9 mouse cellular contexts compared by ENCODE assay signal in the genomic region with DNA sequence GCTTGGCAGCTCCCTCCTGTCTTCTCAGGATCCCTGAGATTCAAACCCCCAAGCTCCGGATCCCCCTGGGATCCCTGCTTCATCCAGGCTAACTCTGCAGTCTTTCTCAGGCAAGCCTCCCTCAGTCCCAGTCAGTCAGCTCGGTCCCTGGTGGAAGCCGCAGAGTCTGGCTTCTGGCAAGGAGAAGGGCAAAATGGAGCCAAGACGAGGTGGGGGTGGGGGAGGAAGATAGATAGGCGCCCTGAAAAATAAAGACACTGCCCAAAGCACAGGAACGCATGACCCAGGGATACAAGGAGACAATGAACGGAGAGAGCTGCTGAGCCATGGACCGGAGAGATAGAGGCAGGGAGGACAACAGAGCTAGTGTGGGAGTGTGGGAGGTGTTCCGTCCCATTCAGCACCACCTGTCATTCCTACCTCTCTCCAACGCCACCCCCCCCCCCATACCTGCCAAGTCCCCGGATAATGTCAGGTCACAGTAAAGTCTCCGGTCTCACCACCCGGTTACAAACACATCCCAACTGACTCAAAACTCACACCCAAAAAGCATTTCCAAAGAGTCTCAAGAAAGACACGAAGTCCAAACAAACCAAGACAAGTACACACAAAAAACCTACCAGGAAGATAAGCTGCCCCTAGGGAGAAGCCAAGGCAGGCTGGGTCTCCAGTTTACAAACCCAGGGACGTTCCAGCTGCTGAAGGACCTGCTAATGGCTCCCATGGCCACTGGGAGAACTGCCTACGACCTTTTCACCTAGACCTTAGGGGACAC. TPM values are rescaled to one million over a fixed set of nuclear protein-coding genes. Genes with fewer than 3 reads are reported as not detected.
DNase-seq lines count a peak whose midpoint lies in the region; ATAC-seq and TF ChIP-seq lines count a peak whose summit lies in the region.
"Had no signal": no experiment of that assay in that cellular context is flagged by ENCODE, and none has a peak within 500 bp of the region (broad histone marks: within the 10 kb centered on the region; RNA-seq: fewer than 3 reads in every experiment).

No protein-coding gene starts in this region.

- peak overlapping the region; percentile 82 for H3K4me2 ChIP-seq in heart, embryonic 16.5 days (ENCODE audit: low read depth, low read length)
- H3K4me2 ChIP-seq in limb, embryonic 14.5 days (replicated peaks; ENCODE audit: low read depth, low read length, severe bottlenecking), result peak overlapping the region; percentile 83

- peak overlapping the region; percentile 84 for H3K4me3 ChIP-seq in layer of hippocampus, adult 2 months
- H3K4me3 ChIP-seq in heart, embryonic 16.5 days (ENCODE audit: low read length), result peak overlapping the region; percentile 87
- H3K4me3 ChIP-seq in limb, embryonic 14.5 days (replicated peaks; ENCODE audit: low read length), result peak overlapping the region; percentile 68

- H3K4me1 ChIP-seq in heart, embryonic 16.5 days (ENCODE audit: control insufficient read depth, insufficient read depth, low read length), result peaks cover 66% of the 10 kb centered on the region
- H3K4me1 ChIP-seq in limb, embryonic 14.5 days (ENCODE audit: control insufficient read depth, insufficient read depth, low read length), result peaks cover 49% of the 10 kb centered on the region

- no peaks in the 10 kb centered on the region for H3K27me3 ChIP-seq in heart, embryonic 16.5 days (ENCODE audit: control insufficient read depth, insufficient read depth, low read length)
- H3K27me3 ChIP-seq in limb, embryonic 14.5 days (ENCODE audit: control insufficient read depth, insufficient read depth, low read length), result no peaks in the 10 kb centered on the region; the same call in 1 of the 2 replicates

- no peak for TF ChIP-seq CTCF in layer of hippocampus, adult 2 months (conservative IDR thresholded peaks at IDR 0.05)

- peak overlapping the region; percentile 93 for H3K9ac ChIP-seq in heart, embryonic 16.5 days (ENCODE audit: low read length)
- peak overlapping the region; percentile 73 for H3K9ac ChIP-seq in limb, embryonic 14.5 days (ENCODE audit: low read depth, low read length, severe bottlenecking)

- H3K9me3 ChIP-seq in heart, embryonic 16.5 days (replicated peaks; ENCODE audit: control insufficient read depth, low read length), result no peaks in the 10 kb centered on the region
- H3K9me3 ChIP-seq in limb, embryonic 14.5 days (ENCODE audit: control insufficient read depth, low read length), result no peaks in the 10 kb centered on the region

- no peak for ATAC-seq in heart, embryonic 16.5 days (replicated peaks; ENCODE audit: extremely low read depth, insufficient read depth, low FRiP score)
- no peak for ATAC-seq in limb, embryonic 14.5 days (ENCODE audit: low FRiP score, low read depth)

- no peak for DNase-seq in layer of hippocampus, adult 2 months (ENCODE audit: low spot score in 2 of 2)
- DNase-seq in layer of hippocampus, postnatal 10 days (ENCODE audit: low spot score in 2 of 2), result no peak
- peak; percentile 73 for DNase-seq in cerebellum, adult 9-11 months
- DNase-seq in limb, embryonic 14.5 days (ENCODE audit: low spot score), result no peak
- peak; percentile 49 for DNase-seq in retina, postnatal 1 day
- no peak for DNase-seq in urinary bladder, postnatal 25 days (ENCODE audit: low spot score)
- no peak for DNase-seq in spleen, postnatal 4 days (ENCODE audit: low spot score in 2 of 2)

- H3K27ac ChIP-seq in layer of hippocampus, adult 2 months, result peak overlapping the region; percentile 97
- peak overlapping the region; percentile 99 for H3K27ac ChIP-seq in heart, embryonic 16.5 days (ENCODE audit: low read length)
- H3K27ac ChIP-seq in limb, embryonic 14.5 days (replicated peaks; ENCODE audit: low read depth, low read length), result peak overlapping the region; percentile 90
- H3K27ac ChIP-seq: macrophage had no signal

- TF ChIP-seq POLR2A in limb, embryonic 14.5 days (IDR thresholded peaks at IDR 0.05; ENCODE audit: borderline replicate concordance, extremely low read depth, insufficient read depth, insufficient read length), result no peak

- no peaks in the 10 kb centered on the region for H3K36me3 ChIP-seq in heart, embryonic 16.5 days (ENCODE audit: control insufficient read depth, insufficient read depth)
- no peaks in the 10 kb centered on the region for H3K36me3 ChIP-seq in limb, embryonic 14.5 days (ENCODE audit: control insufficient read depth, insufficient read depth, low read length)

- WGBS in heart, embryonic 16.5 days, result 1% methylated on average over 16 of the region's 16 CpGs
- 6% methylated on average over 16 of the region's 16 CpGs for WGBS in limb, embryonic 14.5 days

RNA-seq across cellular contexts. Expression of a gene that starts 3.0 kb away (rescaled TPM):
- 10 to 100 TPM; 54.3 to 61.0 TPM for total RNA-seq in layer of hippocampus, adult 2 months (2021)
- total RNA-seq in layer of hippocampus, postnatal 10 days (2021), result 10 to 100 TPM; 49.8 to 50.5 TPM
- polyA plus RNA-seq in heart, embryonic 16.5 days (2015; fragmentation: Nextera tagmentation; extraction: Ambion mirVana), result 110 and 129 TPM in 2 replicates
- 49.4 and 60.1 TPM in 2 replicates for polyA plus RNA-seq in limb, embryonic 14.5 days (2012; rRNA removed)
- 56.7 and 58.2 TPM in 2 replicates for polyA plus RNA-seq in limb, embryonic 14.5 days (2014; fragmentation: Nextera tagmentation; extraction: Ambion mirVana)

RNA-seq across cellular contexts. Expression of a gene that starts 27.9 kb away (rescaled TPM):
- 10 to 100 TPM; 29.9 to 35.3 TPM for total RNA-seq in layer of hippocampus, adult 2 months (2021)
- 10 to 100 TPM; 23.3 to 24.4 TPM for total RNA-seq in layer of hippocampus, postnatal 10 days (2021)
- 29.6 and 30.8 TPM in 2 replicates for polyA plus RNA-seq in heart, embryonic 16.5 days (2015; fragmentation: Nextera tagmentation; extraction: Ambion mirVana)
- 43.0 and 52.0 TPM in 2 replicates for polyA plus RNA-seq in limb, embryonic 14.5 days (2012; rRNA removed)
- 40.7 and 44.9 TPM in 2 replicates for polyA plus RNA-seq in limb, embryonic 14.5 days (2014; fragmentation: Nextera tagmentation; extraction: Ambion mirVana)

RNA-seq across cellular contexts. Expression of a gene that starts 34.0 kb away (rescaled TPM):
- total RNA-seq in layer of hippocampus, adult 2 months (2021), result 10 to 100 TPM; 32.4 to 47.3 TPM
- total RNA-seq in layer of hippocampus, postnatal 10 days (2021), result 10 to 100 TPM; 42.6 to 44.1 TPM
- 12.8 and 17.1 TPM in 2 replicates for polyA plus RNA-seq in heart, embryonic 16.5 days (2015; fragmentation: Nextera tagmentation; extraction: Ambion mirVana)
- 35.4 and 47.8 TPM in 2 replicates for polyA plus RNA-seq in limb, embryonic 14.5 days (2012; rRNA removed)
- 14.8 and 18.7 TPM in 2 replicates for polyA plus RNA-seq in limb, embryonic 14.5 days (2014; fragmentation: Nextera tagmentation; extraction: Ambion mirVana)

RNA-seq across cellular contexts. Expression of a gene that starts 57.9 kb away (rescaled TPM):
- not detected for total RNA-seq in layer of hippocampus, adult 2 months (2021)
- not detected for total RNA-seq in layer of hippocampus, postnatal 10 days (2021)
- polyA plus RNA-seq in heart, embryonic 16.5 days (2015; fragmentation: Nextera tagmentation; extraction: Ambion mirVana), result 0.29 and 0.42 TPM in 2 replicates
- polyA plus RNA-seq in limb, embryonic 14.5 days (2012; rRNA removed), result 0.13 and 0.30 TPM in 2 replicates
- 0.22 TPM in 1 of 2 replicates, not detected in the other for polyA plus RNA-seq in limb, embryonic 14.5 days (2014; fragmentation: Nextera tagmentation; extraction: Ambion mirVana)
- polyA plus RNA-seq: macrophage had no signal

Comparison
In these comparisons a context has a peak if more than half of its experiments do, and no peak if none do; other contexts are left out.
1. DNase-seq: peak in cerebellum, adult 9-11 months (single experiment) and retina, postnatal 1 day (single experiment); none in layer of hippocampus, adult 2 months (0 of 2), layer of hippocampus, postnatal 10 days (0 of 2), limb, embryonic 14.5 days (single experiment), urinary bladder, postnatal 25 days (single experiment) and spleen, postnatal 4 days (0 of 2).
2. Peak in every context shown above with its lines, with median percentiles within 50 percentile points of each other: H3K27ac ChIP-seq and H3K4me3 ChIP-seq.